Mouse (Mus musculus) hindbrain, embryonic 15.5 days (tissue): ENCODE measurements around the gene Fgfr2. TPM values are rescaled to one million over a fixed set of nuclear protein-coding genes. Genes with fewer than 3 reads are reported as not detected.

Experiments used
- ATAC-seq: fragments of 200-750 bp; cut with Nextera tagmentation; 2 replicates; pipeline ENCODE4 v1.8.0; 2017; ENCODE audit warnings: low read depth, moderate number of reproducible peaks, moderate TSS enrichment; ENCODE audit not compliant: low FRiP score
- H3K27ac ChIP-seq: fragments of 300-500 bp; sonication (generic); replicated peaks from 2 replicates; pipeline ENCODE4 v1.5.1; 2015; ENCODE audit warnings: mild to moderate bottlenecking, inconsistent platforms
- H3K27me3 ChIP-seq: fragments of 300-500 bp; sonication (generic); 2 replicates; pipeline ENCODE4 v1.6.1; 2015; ENCODE audit warnings: control low read depth, inconsistent platforms
- H3K36me3 ChIP-seq: fragments of 300-500 bp; sonication (generic); 2 replicates; pipeline ENCODE4 v1.6.1; 2015; ENCODE audit warnings: control low read depth, inconsistent platforms
- H3K4me1 ChIP-seq: fragments of 300-500 bp; sonication (generic); replicated peaks from 2 replicates; pipeline ENCODE4 v1.6.1; 2015; ENCODE audit warnings: control low read depth, inconsistent platforms
- H3K4me2 ChIP-seq: fragments of 300-500 bp; sonication (generic); 2 replicates; pipeline ENCODE4 v1.6.1; 2015; ENCODE audit warnings: moderate library complexity, mild to moderate bottlenecking, inconsistent platforms
- H3K4me3 ChIP-seq: fragments of 300-500 bp; sonication (generic); 2 replicates; pipeline ENCODE4 v1.5.1; 2015; ENCODE audit warnings: mild to moderate bottlenecking, inconsistent platforms
- H3K9ac ChIP-seq: fragments of 300-500 bp; sonication (generic); 2 replicates; pipeline ENCODE4 v1.6.1; 2015; ENCODE audit warnings: inconsistent platforms
- H3K9me3 ChIP-seq: fragments of 300-500 bp; sonication (generic); 2 replicates; pipeline ENCODE4 v1.6.1; 2016; ENCODE audit warnings: control low read depth, inconsistent platforms
- WGBS: fragments of 180-500 bp; shearing (Covaris S2); methylation state at CpG from one replicate; pipeline ENCODE4 v1.1.7; 2015; 5-methylcytosine and 5-hydroxymethylcytosine counted together
- polyA plus RNA-seq: library from polyadenylated mRNA; unstranded; fragments of >200 nt; fragmentation: Nextera tagmentation; extraction: Ambion mirVana; gene quantifications from 2 replicates; pipeline ENCODE4 v1.2.1, GENCODE M21; 2015

The Fgfr2 gene
- polyA plus RNA-seq, 1 experiment from 2014 or later: 28.5 TPM

- H3K27me3 ChIP-seq: no peaks in the 10 kb centered on the region
- 11% methylated on average over 7 of the region's 7 CpGs for WGBS
- 0 out of 2 replicates have a peak overlapping the region, but pooled peaks have one; percentile 10 for H3K4me2 ChIP-seq
- ATAC-seq: peak; percentile 81
- no peak overlapping the region for H3K4me3 ChIP-seq
- H3K4me1 ChIP-seq: peaks cover 40% of the 10 kb centered on the region
- H3K36me3 ChIP-seq: no peaks in the 10 kb centered on the region
- no peaks in the 10 kb centered on the region for H3K9me3 ChIP-seq
- H3K27ac ChIP-seq: peak overlapping the region; percentile 72
- H3K9ac ChIP-seq: peak overlapping the region; percentile 5; the same call in 1 of the 2 replicates
Observed at GRCm38 (mm10) chr7:132781130-132781814, 341.9 kb downstream of the Fgfr2 start.

- ATAC-seq: peak; percentile 61
- WGBS: 18% methylated on average over 4 of the region's 4 CpGs
- Histone ChIP-seq H3K9ac (no peak overlapping the region), H3K27ac (peak overlapping the region; percentile 72), H3K4me1 (peaks cover 33% of the 10 kb centered on the region), H3K27me3 (no peaks in the 10 kb centered on the region), H3K4me3 (no peak overlapping the region), H3K9me3 (no peaks in the 10 kb centered on the region), H3K36me3 (no peaks in the 10 kb centered on the region), H3K4me2 (no peak overlapping the region)
Observed at GRCm38 (mm10) chr7:132780611-132781010, 342.5 kb downstream of the Fgfr2 start.

GRCm38 (mm10) chr7:132778630-132779029 is 344.5 kb downstream of the Fgfr2 start:
- 91% methylated on average over 13 of the region's 13 CpGs for WGBS
- Histone ChIP-seq H3K4me2 (no peak overlapping the region), H3K4me3 (no peak overlapping the region), H3K4me1 (peaks cover 34% of the 10 kb centered on the region), H3K27me3 (no peaks in the 10 kb centered on the region), H3K36me3 (0 out of 2 replicates have a peak, but pooled peaks cover 2% of the 10 kb centered on the region), H3K9ac (no peak overlapping the region), H3K27ac (no peak overlapping the region), H3K9me3 (no peaks in the 10 kb centered on the region)
- no peak for ATAC-seq

- no peak overlapping the region for H3K9ac ChIP-seq
- H3K27ac ChIP-seq: no peak overlapping the region
- no peaks in the 10 kb centered on the region for H3K27me3 ChIP-seq
- 100% methylated on average over 1 of the region's 1 CpGs for WGBS
- no peak overlapping the region for H3K4me3 ChIP-seq
- no peak for ATAC-seq
- peaks cover 34% of the 10 kb centered on the region for H3K4me1 ChIP-seq
- H3K9me3 ChIP-seq: no peaks in the 10 kb centered on the region
- no peak overlapping the region for H3K4me2 ChIP-seq
- H3K36me3 ChIP-seq: 0 out of 2 replicates have a peak, but pooled peaks cover 2% of the 10 kb centered on the region
Observed at GRCm38 (mm10) chr7:132777728-132778453, 345.3 kb downstream of the Fgfr2 start.

- H3K4me1 ChIP-seq: peaks cover 32% of the 10 kb centered on the region
- no peak overlapping the region for H3K4me3 ChIP-seq
- H3K9me3 ChIP-seq: no peaks in the 10 kb centered on the region
- 89% methylated on average over 7 of the region's 7 CpGs for WGBS
- H3K4me2 ChIP-seq: no peak overlapping the region
- 0 out of 2 replicates have a peak, but pooled peaks cover 2% of the 10 kb centered on the region for H3K36me3 ChIP-seq
- no peaks in the 10 kb centered on the region for H3K27me3 ChIP-seq
- H3K9ac ChIP-seq: no peak overlapping the region
- no peak overlapping the region for H3K27ac ChIP-seq
- ATAC-seq: no peak
Observed at GRCm38 (mm10) chr7:132777117-132777516, 346.0 kb downstream of the Fgfr2 start.

GRCm38 (mm10) chr7:132776338-132777111 is 346.6 kb downstream of the Fgfr2 start:
- H3K36me3 ChIP-seq: 0 out of 2 replicates have a peak, but pooled peaks cover 2% of the 10 kb centered on the region
- no peaks in the 10 kb centered on the region for H3K9me3 ChIP-seq
- no peak overlapping the region for H3K4me3 ChIP-seq
- ATAC-seq: no peak
- no peak overlapping the region for H3K27ac ChIP-seq
- H3K27me3 ChIP-seq: no peaks in the 10 kb centered on the region
- no peak overlapping the region for H3K4me2 ChIP-seq
- WGBS: 81% methylated on average over 7 of the region's 7 CpGs
- peaks cover 26% of the 10 kb centered on the region for H3K4me1 ChIP-seq
- no peak overlapping the region for H3K9ac ChIP-seq

- no peaks in the 10 kb centered on the region for H3K27me3 ChIP-seq
- H3K4me3 ChIP-seq: no peak overlapping the region
- no peak for ATAC-seq
- H3K27ac ChIP-seq: no peak overlapping the region
- 0 out of 2 replicates have a peak, but pooled peaks cover 2% of the 10 kb centered on the region for H3K36me3 ChIP-seq
- H3K4me1 ChIP-seq: peaks cover 20% of the 10 kb centered on the region
- WGBS: 96% methylated on average over 10 of the region's 10 CpGs
- H3K9me3 ChIP-seq: no peaks in the 10 kb centered on the region
- H3K9ac ChIP-seq: no peak overlapping the region
- no peak overlapping the region for H3K4me2 ChIP-seq
Observed at GRCm38 (mm10) chr7:132775922-132776321, 347.2 kb downstream of the Fgfr2 start.

- Histone ChIP-seq H3K27me3 (no peaks in the 10 kb centered on the region), H3K27ac (no peak overlapping the region), H3K9ac (no peak overlapping the region), H3K9me3 (no peaks in the 10 kb centered on the region), H3K36me3 (0 out of 2 replicates have a peak, but pooled peaks cover 2% of the 10 kb centered on the region), H3K4me3 (no peak overlapping the region), H3K4me2 (no peak overlapping the region), H3K4me1 (peaks cover 14% of the 10 kb centered on the region)
- ATAC-seq: no peak
- 82% methylated on average over 5 of the region's 5 CpGs for WGBS
Observed at GRCm38 (mm10) chr7:132775333-132775732, 347.8 kb downstream of the Fgfr2 start.

- no peak overlapping the region for H3K9ac ChIP-seq
- peaks cover 16% of the 10 kb centered on the region for H3K4me1 ChIP-seq
- no peaks in the 10 kb centered on the region for H3K9me3 ChIP-seq
- ATAC-seq: no peak
- H3K27ac ChIP-seq: no peak overlapping the region
- H3K4me3 ChIP-seq: no peak overlapping the region
- 91% methylated on average over 7 of the region's 7 CpGs for WGBS
- H3K36me3 ChIP-seq: 0 out of 2 replicates have a peak, but pooled peaks cover 2% of the 10 kb centered on the region
- H3K27me3 ChIP-seq: no peaks in the 10 kb centered on the region
- no peak overlapping the region for H3K4me2 ChIP-seq
Observed at GRCm38 (mm10) chr7:132773011-132773705, 350.0 kb downstream of the Fgfr2 start.

- H3K4me2 ChIP-seq: no peak overlapping the region
- no peaks in the 10 kb centered on the region for H3K9me3 ChIP-seq
- H3K4me1 ChIP-seq: peaks cover 23% of the 10 kb centered on the region
- no peak overlapping the region for H3K9ac ChIP-seq
- H3K4me3 ChIP-seq: no peak overlapping the region
- WGBS: 86% methylated on average over 5 of the region's 5 CpGs
- H3K27me3 ChIP-seq: no peaks in the 10 kb centered on the region
- no peak overlapping the region for H3K27ac ChIP-seq
- H3K36me3 ChIP-seq: 0 out of 2 replicates have a peak, but pooled peaks cover 2% of the 10 kb centered on the region
- no peak for ATAC-seq
Observed at GRCm38 (mm10) chr7:132772440-132772839, 350.7 kb downstream of the Fgfr2 start.

GRCm38 (mm10) chr7:132768498-132769344 is 354.4 kb downstream of the Fgfr2 start:
- Histone ChIP-seq H3K4me3 (no peak overlapping the region), H3K9ac (no peak overlapping the region), H3K27ac (no peak overlapping the region), H3K4me1 (peaks cover 29% of the 10 kb centered on the region), H3K9me3 (no peaks in the 10 kb centered on the region), H3K4me2 (no peak overlapping the region), H3K36me3 (no peaks in the 10 kb centered on the region), H3K27me3 (no peaks in the 10 kb centered on the region)
- WGBS: 85% methylated on average over 12 of the region's 12 CpGs
- no peak for ATAC-seq
